Mouse (Mus musculus) neural tube, embryonic 11.5 days (tissue): ENCODE data around the gene Wdr60. TPM values are rescaled to one million over a fixed set of nuclear protein-coding genes. Genes with fewer than 3 reads are reported as not detected.

Experiments
- ATAC-seq: fragments of 200-750 bp; cut with Nextera tagmentation; 2 replicates; pipeline ENCODE4 v1.8.0; 2017; ENCODE audit warnings: moderate number of reproducible peaks, mild to moderate bottlenecking, moderate TSS enrichment, moderate library complexity; ENCODE audit not compliant: insufficient read depth, low FRiP score, low TSS enrichment
- DNase-seq: peaks from one replicate; pipeline ENCODE4 v3.0.0-alpha.2; 2015; ENCODE audit warnings: low spot score
- H3K27ac ChIP-seq: fragments of 300-500 bp; sonication (generic); 2 replicates; pipeline ENCODE4 v1.5.1; 2014; ENCODE audit warnings: low read depth, mild to moderate bottlenecking, low read length
- H3K27me3 ChIP-seq: fragments of 300-500 bp; sonication (generic); 2 replicates; pipeline ENCODE4 v1.6.1; 2014; ENCODE audit warnings: mild to moderate bottlenecking, low read length, mixed read lengths; ENCODE audit not compliant: control insufficient read depth, insufficient read depth
- H3K36me3 ChIP-seq: fragments of 300-500 bp; sonication (generic); 2 replicates; pipeline ENCODE4 v1.6.1; 2014; ENCODE audit warnings: mild to moderate bottlenecking, low read length, moderate library complexity, mixed read lengths; ENCODE audit not compliant: control insufficient read depth, insufficient read depth
- H3K4me1 ChIP-seq: fragments of 300-500 bp; sonication (generic); 2 replicates; pipeline ENCODE4 v1.6.1; 2014; ENCODE audit warnings: low read length, mixed read lengths; ENCODE audit not compliant: control insufficient read depth, insufficient read depth
- H3K4me2 ChIP-seq: fragments of 300-500 bp; sonication (generic); 2 replicates; pipeline ENCODE4 v1.6.1; 2014; ENCODE audit warnings: low read depth, mild to moderate bottlenecking, moderate library complexity
- H3K4me3 ChIP-seq: fragments of 300-500 bp; sonication (generic); 2 replicates; pipeline ENCODE4 v1.5.1; 2014; ENCODE audit warnings: low read depth, low read length
- H3K9ac ChIP-seq: fragments of 300-500 bp; sonication (generic); 2 replicates; pipeline ENCODE4 v1.6.1; 2014; ENCODE audit warnings: mild to moderate bottlenecking, low read length
- H3K9me3 ChIP-seq: fragments of 300-500 bp; sonication (generic); 2 replicates; pipeline ENCODE4 v1.6.1; 2016; ENCODE audit warnings: low read length; ENCODE audit not compliant: control insufficient read depth
- WGBS: fragments of 180-500 bp; shearing (Covaris S2); extraction: QIAGEN DNeasy Blood & Tissue Kit; methylation state at CpG from one replicate; pipeline ENCODE4 v1.1.7; 2014; 5-methylcytosine and 5-hydroxymethylcytosine counted together
- polyA plus RNA-seq: library from polyadenylated mRNA; unstranded; fragments of >200 nt; fragmentation: Nextera tagmentation; extraction: Ambion mirVana; gene quantifications from 2 replicates; pipeline ENCODE4 v1.2.1, GENCODE M21; 2014

The Wdr60 gene
- 12.8 and 14.9 TPM in 2 replicates for polyA plus RNA-seq

DNA sequence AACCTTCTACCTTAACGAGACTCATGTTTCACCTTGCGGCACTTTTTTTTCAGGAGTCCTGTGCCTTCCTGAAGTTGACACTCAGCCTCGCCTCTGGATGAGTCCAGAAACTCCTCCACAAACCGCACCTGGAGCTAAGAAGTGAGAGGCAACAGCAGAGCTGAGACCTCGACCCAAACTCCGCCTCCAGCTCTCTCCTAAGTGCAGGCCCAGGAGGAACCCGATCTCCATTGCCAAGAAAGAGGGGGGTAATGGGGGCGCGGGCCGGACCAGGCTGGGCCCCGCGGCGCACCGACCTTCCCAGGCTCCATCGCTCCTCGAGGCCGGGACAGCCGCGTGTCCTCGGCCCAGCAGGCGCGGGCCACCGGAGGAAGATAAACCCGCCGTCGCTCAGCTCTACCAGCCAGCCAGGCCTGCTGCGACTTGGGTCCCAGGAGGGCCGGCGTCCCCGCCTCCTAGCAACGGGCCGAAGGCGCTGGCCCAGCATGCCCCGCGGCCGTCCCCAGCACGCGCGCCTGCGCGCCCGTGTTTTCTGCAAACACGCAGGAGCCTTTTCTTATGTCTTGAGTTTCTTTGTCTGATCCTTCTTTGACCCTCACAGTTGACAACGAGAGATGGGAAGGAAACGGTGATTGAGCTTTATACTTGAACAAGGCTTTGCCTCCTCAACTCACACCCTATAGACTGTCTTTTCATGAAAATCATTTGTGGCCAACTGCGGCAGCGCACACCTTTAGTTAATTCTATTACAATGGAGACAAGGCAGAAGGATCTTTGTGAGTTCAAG, at the start of gene Wdr60:
Gene Wdr60, minus strand, starts transcription at position 468 of the 787 bp plus-strand sequence.
- no peaks in the 10 kb centered on the region for H3K4me1 ChIP-seq
- peak within 1 kb of the TSS; percentile 57 for H3K4me3 ChIP-seq
- peak within 1 kb of the TSS; percentile 73 for H3K4me2 ChIP-seq
- peak within 1 kb of the TSS; percentile 75 for H3K9ac ChIP-seq
- H3K27ac ChIP-seq = peak within 1 kb of the TSS; percentile 54; the same call in 1 of the 2 replicates
- DNase-seq (peak; percentile 93), ATAC-seq (peak; percentile 98)
- no peaks in the 10 kb centered on the region for H3K9me3 ChIP-seq
- no peaks in the 10 kb centered on the region for H3K27me3 ChIP-seq
- WGBS = 3% methylated on average over 45 of the region's 47 CpGs
- no peaks in the 10 kb centered on the region for H3K36me3 ChIP-seq

DNA sequence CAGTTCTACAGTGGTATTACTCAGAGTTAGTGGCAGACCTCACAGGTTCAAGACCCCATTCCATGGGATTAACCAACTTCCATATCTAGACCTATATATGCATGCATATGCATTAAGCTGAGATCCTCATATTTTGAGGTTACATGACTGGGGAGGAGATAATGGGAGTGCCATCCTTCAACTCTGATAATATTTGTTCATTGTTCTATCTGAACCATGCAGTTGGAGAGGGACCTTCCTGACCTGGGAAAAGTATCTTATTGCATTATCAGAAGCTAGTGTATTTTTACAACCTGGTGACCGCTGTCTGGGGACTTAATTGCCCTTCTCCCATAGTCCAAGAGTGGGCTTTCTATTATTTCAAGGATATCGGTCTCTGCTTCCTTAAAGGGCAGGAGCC, 45.8 kb upstream of the Wdr60 start:
- DNase-seq (no peak), ATAC-seq (no peak)
- H3K4me2 ChIP-seq = no peak overlapping the region
- no peaks in the 10 kb centered on the region for H3K27me3 ChIP-seq
- no peak overlapping the region for H3K27ac ChIP-seq
- H3K9ac ChIP-seq = no peak overlapping the region
- H3K36me3 ChIP-seq = no peaks in the 10 kb centered on the region
- no peaks in the 10 kb centered on the region for H3K4me1 ChIP-seq
- H3K4me3 ChIP-seq = no peak overlapping the region
- 63% methylated on average over 2 of the region's 2 CpGs for WGBS
- no peaks in the 10 kb centered on the region for H3K9me3 ChIP-seq

DNA sequence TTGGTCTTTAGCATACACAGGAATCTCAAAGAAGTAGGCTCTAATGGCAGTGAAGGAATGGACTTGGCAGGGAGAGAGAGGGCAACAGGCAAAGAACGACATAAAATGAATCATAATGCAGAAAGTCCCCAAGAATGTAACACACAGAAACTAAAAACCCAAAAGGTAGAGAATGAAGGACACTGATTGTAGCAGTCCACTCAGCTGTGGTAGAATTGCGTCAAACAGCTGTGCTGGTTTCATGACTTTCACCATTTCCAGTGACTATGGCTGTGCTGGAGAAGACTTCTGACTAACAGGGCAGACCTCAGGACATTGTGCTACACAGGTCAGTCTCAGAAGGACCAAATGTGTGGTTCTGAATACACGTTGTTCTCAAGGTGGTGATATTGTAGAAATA, 45.0 kb upstream of the Wdr60 start:
- H3K27me3 ChIP-seq = no peaks in the 10 kb centered on the region
- H3K4me1 ChIP-seq = no peaks in the 10 kb centered on the region
- DNase-seq = no peak
- no peak overlapping the region for H3K4me2 ChIP-seq
- H3K9me3 ChIP-seq = no peaks in the 10 kb centered on the region
- WGBS = 93% methylated on average over 3 of the region's 3 CpGs
- no peaks in the 10 kb centered on the region for H3K36me3 ChIP-seq
- no peak for ATAC-seq
- H3K27ac ChIP-seq = no peak overlapping the region
- no peak overlapping the region for H3K9ac ChIP-seq
- no peak overlapping the region for H3K4me3 ChIP-seq

DNA sequence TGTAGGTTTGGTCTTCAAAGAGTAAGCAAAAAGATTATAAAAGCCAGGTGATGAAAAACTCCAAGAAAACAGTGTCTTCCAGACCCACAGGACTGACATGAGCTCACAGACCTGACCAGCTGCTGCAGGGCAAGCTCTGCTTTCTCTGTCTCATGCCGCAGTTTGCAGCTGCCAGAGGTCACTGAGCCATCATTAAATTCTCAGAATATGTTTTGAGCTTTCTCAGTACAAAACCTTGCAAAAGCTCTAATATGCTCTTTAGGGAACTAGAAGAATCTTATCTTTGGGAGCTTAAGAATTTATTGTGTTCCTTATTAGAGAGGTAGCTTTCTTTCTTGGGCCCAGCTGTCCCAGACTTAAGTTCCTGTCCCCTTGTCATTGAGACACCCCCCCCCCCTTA, 43.2 kb upstream of the Wdr60 start:
- Histone ChIP-seq H3K27me3 (no peaks in the 10 kb centered on the region), H3K9me3 (no peaks in the 10 kb centered on the region), H3K27ac (no peak overlapping the region), H3K4me2 (no peak overlapping the region), H3K4me1 (no peaks in the 10 kb centered on the region), H3K36me3 (no peaks in the 10 kb centered on the region), H3K4me3 (no peak overlapping the region), H3K9ac (no peak overlapping the region)
- 54% methylated on average over 1 of the region's 1 CpGs for WGBS
- ATAC-seq = no peak
- DNase-seq = no peak

DNA sequence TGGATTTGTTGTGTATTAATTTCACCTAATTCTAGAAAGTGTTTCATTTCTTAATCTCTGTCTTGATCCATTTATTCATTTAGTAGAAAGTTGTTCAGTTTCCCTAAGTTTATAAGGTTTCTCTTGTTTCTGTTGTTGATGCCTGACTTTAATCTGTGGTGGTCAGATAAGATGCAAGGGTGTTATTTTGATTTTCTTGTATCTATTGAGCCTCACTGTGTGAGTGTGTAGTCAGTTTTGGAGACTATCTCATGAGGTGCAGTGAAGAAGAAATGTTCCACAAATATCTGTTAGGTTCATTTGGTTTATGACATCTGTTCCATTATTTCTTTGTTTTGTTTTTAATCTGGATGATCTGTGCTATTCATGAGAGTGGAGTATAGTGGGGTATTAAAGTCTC, 39.4 kb upstream of the Wdr60 start:
- no peak overlapping the region for H3K4me2 ChIP-seq
- no peak overlapping the region for H3K4me3 ChIP-seq
- no peaks in the 10 kb centered on the region for H3K27me3 ChIP-seq
- H3K4me1 ChIP-seq = no peaks in the 10 kb centered on the region
- DNase-seq (no peak), ATAC-seq (no peak)
- no peak overlapping the region for H3K9ac ChIP-seq
- H3K9me3 ChIP-seq = no peaks in the 10 kb centered on the region
- no peak overlapping the region for H3K27ac ChIP-seq
- no peaks in the 10 kb centered on the region for H3K36me3 ChIP-seq

DNA sequence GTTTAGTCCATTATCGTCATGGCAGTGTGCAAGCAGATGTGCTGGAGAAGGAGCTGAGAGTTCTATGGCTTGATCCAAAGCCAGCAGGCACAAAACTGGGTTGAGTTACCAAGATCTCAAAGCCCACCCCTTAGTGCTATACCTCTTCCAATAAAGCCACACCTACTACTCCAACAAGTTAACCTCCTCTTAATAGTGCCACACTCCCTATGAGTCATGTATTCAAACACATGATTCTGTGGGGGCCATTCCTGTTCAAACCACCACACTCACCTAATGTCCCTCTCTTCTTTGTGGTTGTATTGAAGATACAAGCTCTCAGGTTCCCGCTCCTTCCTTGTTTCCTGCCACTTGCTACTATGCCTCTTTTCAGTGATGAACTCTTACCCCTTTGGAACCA, 37.1 kb upstream of the Wdr60 start:
- H3K4me2 ChIP-seq = no peak overlapping the region
- no peak overlapping the region for H3K4me3 ChIP-seq
- ATAC-seq (no peak), DNase-seq (no peak)
- H3K27ac ChIP-seq = no peak overlapping the region
- no peaks in the 10 kb centered on the region for H3K9me3 ChIP-seq
- no peaks in the 10 kb centered on the region for H3K4me1 ChIP-seq
- no peaks in the 10 kb centered on the region for H3K36me3 ChIP-seq
- whole genome bisulfite sequencing = 96% methylated on average over 2 of the region's 2 CpGs
- H3K9ac ChIP-seq = no peak overlapping the region
- H3K27me3 ChIP-seq = no peaks in the 10 kb centered on the region

DNA sequence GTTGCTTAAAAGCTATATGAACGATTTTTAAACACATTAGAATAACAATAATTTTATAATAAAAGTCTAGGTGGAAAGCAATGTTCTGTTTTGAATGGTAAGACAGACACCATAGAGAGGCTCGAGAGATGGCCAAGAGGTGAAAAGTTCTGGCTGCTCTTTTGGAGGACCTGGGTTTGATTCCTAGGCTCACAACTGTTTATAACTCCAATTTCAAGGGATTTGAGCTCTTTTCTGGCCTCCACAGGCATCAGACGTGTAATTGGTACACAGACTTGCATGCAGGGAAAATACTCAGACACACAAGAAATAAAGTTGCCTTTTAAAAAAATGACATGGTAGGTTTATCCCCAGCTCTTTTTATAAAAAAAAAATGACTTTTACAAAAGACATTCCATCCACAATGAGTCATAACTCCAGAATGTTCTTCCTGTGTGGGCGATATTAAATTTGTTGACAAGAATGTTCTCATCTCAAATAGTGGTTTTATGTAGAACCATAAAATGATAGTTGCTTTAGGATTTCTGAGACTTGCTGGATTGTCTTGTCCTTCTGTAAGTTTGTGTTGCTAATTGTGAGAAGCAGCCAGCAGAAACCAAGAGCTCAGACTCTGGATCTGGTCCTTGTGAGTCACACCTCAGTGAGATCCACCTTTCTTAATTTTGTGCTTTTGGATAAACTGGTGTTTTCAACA, 30.9 kb upstream of the Wdr60 start:
- H3K27me3 ChIP-seq = no peaks in the 10 kb centered on the region
- H3K36me3 ChIP-seq = no peaks in the 10 kb centered on the region
- H3K4me3 ChIP-seq = no peak overlapping the region
- no peak overlapping the region for H3K4me2 ChIP-seq
- DNase-seq (no peak), ATAC-seq (no peak)
- no peaks in the 10 kb centered on the region for H3K4me1 ChIP-seq
- no peak overlapping the region for H3K9ac ChIP-seq
- no peak overlapping the region for H3K27ac ChIP-seq
- 83% methylated on average over 4 of the region's 4 CpGs for WGBS
- H3K9me3 ChIP-seq = no peaks in the 10 kb centered on the region

DNA sequence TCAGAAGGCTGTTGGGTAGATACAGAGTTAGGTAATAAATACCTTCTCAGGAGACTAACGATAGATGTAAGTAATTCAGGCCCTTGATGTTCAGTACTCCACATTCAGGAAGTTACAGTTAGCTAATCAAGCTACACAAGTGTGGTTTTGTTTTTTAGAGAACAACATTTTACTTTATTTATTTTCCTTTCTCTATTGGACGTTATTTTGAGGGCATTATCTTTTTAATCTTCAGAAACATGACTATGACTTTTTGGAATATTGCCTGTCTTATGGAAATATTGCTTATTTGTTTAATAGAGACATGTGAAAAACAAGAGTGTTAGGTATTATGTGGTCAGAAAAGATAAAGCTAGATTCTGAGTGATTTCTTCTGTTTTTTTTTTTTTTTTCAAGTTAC, 30.4 kb upstream of the Wdr60 start:
- WGBS = 85% methylated on average over 2 of the region's 2 CpGs

DNA sequence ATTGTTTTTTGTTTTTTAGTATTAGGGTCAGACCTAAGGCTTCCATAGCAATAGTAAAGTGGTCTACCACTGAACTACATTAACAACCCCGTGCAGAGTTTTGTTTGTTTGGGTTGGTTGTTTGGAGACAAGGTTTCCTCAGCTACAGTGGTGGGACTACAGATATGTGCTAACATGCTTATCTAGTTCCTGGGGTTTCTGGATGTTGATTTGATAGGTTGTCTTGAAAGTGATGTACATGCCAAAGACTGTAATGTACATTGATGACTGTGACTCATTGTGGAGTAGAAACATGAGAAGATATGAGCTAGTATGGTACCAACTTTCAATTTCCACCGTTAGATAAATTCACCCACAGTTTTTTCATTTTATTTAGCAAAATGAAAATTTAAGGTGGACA, 20.7 kb upstream of the Wdr60 start:
- Histone ChIP-seq H3K27me3 (no peaks in the 10 kb centered on the region), H3K9ac (no peak overlapping the region), H3K36me3 (no peaks in the 10 kb centered on the region), H3K9me3 (no peaks in the 10 kb centered on the region), H3K27ac (no peak overlapping the region), H3K4me1 (no peaks in the 10 kb centered on the region), H3K4me3 (no peak overlapping the region), H3K4me2 (no peak overlapping the region)
- 85% methylated on average over 2 of the region's 2 CpGs for WGBS
- ATAC-seq (no peak), DNase-seq (no peak)

More for the DNA sequence above, 30.4 kb upstream of the Wdr60 start:
- no peak overlapping the region for H3K4me3 ChIP-seq
- no peaks in the 10 kb centered on the region for H3K9me3 ChIP-seq
- DNase-seq (no peak), ATAC-seq (no peak)
- no peak overlapping the region for H3K9ac ChIP-seq
- no peaks in the 10 kb centered on the region for H3K27me3 ChIP-seq
- no peak overlapping the region for H3K27ac ChIP-seq
- H3K4me2 ChIP-seq = no peak overlapping the region
- no peaks in the 10 kb centered on the region for H3K4me1 ChIP-seq
- no peaks in the 10 kb centered on the region for H3K36me3 ChIP-seq
